Mouse (Mus musculus) left cerebral cortex, postnatal 4 days (tissue): ENCODE measurements around the gene Csdc2. TPM values are rescaled to one million over a fixed set of nuclear protein-coding genes. Genes with fewer than 3 reads are reported as not detected.

Experiments
- DNase-seq: peaks from one replicate; pipeline ENCODE4 v3.0.0-alpha.2; 2022
- intact Hi-C: fragments of 180-260 bp; cut with DNase I; formaldehyde crosslinking; loops from one replicate; pipeline ENCODE4 v1.15.1; 2025
- total RNA-seq, 2 experiments: library from RNA; stranded (reverse); gene quantifications; 2 replicates each; pipeline ENCODE4 v1.2.3; 2021

Csdc2 gene
- total RNA-seq, 2 experiments from 2014 or later, result 191 to 201 TPM

GRCm38 (mm10) chr15:81921255-81921654, 15.3 kb upstream of the Csdc2 start:
- DNase-seq, result peak; percentile 47
- intact Hi-C loops, result no loop called here

GRCm38 (mm10) chr15:81924933-81925332, 11.6 kb upstream of the Csdc2 start:
- intact Hi-C loops, result no loop called here
- no peak for DNase-seq

DNA sequence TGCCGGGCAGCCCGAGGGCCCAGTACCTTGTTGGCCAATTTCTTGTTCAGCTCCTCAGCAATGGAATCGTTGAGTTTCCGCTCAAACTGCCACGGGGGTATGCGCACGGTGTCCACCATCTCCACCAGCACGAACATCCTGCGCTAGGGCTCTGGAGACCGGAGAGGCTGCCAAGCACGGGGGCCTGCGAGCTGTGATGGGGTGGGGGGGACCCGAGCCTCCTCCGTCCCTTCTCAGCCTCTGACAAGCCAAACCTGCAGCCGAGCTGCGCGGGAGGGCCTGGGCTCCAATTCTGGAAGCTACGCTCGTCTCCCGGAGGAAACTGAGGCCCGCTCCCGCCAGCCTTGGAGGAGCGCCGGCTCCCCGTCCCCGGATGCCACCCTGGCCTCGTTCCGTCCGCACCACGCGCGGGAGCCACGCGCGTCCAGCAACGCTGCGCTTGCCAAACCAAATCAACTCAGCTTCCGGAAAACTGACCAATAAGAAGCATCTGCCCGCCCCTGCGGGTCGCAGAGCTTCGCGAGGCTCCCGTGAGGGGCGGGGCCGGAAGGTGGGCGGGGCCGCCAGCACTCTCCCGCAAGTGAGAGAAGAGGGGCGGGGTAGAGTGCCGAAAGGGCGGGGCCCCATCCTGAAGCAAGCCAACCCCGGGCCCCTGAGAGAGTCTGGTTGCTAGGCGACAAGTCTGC, 10.7 kb upstream of the Csdc2 start, which contains the start of gene Polr3h:
Gene Polr3h (minus strand): TSS at position 481 of the 686 bp plus-strand sequence.
- DNase-seq, result peak; percentile 99
- intact Hi-C loops, result no loop called here

GRCm38 (mm10) chr15:81926446-81926822, 10.1 kb upstream of the Csdc2 start:
- intact Hi-C loops, result no loop called here
- no peak for DNase-seq

- intact Hi-C loops, result no loop called here
- peak; percentile 45 for DNase-seq
Observed at GRCm38 (mm10) chr15:81927741-81928140, 8.8 kb upstream of the Csdc2 start.

DNA sequence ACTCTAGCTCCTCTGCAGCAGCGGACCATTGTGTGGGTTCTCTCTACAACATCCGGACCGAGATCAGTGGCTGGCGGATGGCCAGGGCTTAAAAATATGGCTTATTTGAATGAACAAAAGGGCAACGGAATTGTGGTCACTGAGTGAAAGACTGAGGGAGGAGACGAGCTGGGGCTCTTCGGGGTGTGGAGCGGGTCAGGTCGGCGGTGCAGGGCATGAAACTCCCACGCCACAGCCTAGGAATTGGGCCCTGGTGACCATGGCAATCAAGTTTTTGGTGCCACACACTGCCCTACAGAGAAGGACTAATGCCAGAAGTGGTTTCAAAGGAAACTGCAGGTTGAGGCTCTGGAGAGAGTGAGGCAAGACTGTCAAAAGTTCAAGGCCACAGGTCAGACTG, 8.3 kb upstream of the Csdc2 start:
- DNase-seq, result peak; percentile 35
- intact Hi-C loops, result no loop called here

DNA sequence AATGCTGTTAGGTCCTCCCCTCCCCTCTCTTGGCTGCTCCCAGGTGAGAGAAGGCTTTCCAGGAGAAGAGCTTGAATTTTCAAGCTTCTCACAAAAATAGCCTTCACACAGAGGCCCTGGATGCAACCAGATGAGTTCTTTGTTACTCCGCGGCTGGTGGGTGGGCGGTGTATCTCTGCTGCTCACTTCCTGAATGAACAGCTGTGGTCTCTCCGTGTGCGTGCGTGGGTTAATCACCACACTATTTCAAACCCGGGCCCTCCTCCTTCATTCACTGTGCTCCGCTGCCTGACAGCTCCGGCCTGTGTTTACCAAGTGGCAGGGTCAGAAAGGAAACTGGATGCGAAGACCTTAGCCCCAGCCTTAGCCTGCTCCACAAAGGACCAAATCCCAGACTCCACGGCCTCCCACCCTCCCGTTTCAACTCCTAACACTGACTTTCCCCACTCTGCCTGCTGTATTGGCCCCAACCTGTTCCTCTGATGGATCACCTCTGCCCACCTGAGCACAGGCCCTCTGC, 3.5 kb upstream of the Csdc2 start:
- DNase-seq, result no peak
- intact Hi-C loops, result no loop called here

DNA sequence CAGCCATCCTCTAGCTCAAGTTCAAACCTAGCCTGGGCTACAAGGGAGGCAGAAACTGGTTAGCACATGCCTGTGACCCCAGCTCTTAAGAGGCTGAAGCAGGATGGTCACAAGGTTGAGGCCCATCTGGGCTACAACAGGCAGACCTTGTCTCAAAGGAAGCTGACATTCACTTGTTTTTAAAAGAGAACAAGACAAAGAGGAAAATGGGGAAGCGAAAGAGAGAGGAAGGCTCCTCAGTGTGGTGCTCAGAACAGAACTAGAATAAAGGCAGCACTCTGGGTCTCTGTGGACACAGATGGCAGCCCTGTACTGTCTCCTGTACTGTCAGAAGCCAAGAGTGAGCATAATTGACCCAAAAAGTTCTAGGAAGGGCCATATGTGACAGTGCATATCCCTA, 2.6 kb upstream of the Csdc2 start:
- intact Hi-C loops, result no loop called here
- no peak for DNase-seq

DNA sequence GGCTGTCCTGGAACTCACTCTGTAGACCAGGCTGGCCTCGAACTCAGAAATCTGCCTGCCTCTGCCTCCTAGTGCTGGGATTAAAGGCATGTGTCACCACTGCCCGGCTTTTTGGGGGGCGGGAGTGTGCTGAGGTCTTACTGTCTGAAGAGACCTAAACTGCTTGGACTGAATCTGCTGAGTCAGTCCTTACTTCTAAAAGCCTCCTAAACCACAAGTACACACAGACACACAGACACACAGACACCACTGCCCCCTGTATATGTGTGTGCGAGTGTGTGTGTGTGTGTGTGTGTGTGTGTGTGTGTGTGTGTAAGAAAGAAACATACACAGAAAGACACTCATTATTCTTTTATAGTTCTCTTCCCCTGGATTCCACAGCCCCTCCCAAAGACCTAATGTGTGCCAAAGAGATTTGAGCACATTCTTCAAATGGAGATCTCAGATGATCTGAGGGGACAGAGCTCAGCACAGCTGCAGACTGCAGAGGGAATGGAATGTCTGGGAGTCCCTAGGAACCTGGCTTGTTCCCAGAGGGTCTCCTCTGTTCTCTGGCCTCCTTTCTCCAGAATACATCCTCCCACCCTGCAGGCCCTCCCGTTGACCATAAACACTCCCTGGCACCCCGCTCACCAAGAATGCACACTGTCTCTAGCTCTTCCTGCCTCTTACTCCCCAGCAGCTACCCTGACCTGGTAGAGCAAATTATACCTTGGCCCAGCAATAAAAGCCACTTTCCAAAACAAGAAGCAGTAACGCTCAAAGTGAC, 506 bp upstream of the Csdc2 start:
- no peak for DNase-seq

DNA sequence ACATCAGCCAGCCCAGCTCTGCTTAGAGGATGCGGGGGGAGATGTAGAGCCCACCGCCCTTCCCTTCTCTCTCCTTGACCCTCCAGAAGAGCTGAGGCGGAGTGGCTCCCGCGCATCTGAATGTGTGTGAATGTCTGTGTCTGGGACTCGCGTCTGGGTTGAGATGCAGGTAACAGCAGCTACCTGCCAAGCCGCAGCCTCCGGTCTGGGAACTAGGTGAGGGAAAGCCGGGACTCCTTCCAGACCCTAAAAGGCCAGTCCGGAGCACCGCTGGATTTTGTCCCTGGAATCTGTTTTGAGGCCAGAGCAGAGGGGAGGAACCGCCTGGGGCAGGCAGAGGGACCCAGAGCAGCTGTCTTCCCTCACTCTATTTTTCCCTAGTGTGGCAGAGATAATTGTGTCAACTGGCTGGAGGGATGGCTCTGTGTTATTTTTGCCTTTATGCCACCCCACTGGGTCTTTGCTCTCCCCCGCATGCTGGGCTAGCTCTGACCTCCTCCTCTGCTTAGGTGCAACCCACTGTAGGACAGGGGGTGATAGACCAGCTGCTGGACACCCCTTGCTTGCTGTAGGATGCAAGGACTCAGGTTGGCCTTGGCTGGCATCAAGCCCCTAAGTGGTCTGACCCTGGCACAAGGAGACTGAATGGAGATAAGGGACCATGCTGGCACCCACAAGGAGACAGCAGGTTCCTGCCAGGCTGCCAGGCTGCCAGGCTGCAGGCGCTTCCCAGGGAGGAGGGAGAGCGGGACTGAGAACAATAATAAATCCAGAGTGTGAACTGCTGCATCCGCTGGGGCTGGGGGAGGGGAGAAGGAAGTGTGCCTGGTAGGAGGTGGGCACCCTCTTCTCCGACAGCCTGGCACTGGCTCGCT, 776 bp downstream of the Csdc2 start:
- DNase-seq, result peak; percentile 68
- intact Hi-C loops, result no loop called here

More for the DNA sequence above, 506 bp upstream of the Csdc2 start:
- intact Hi-C loops, result no loop called here

- peak; percentile 76 for DNase-seq
- intact Hi-C loops, result no loop called here
Observed at GRCm38 (mm10) chr15:81938246-81938645, 1.7 kb downstream of the Csdc2 start.

- intact Hi-C loops, result no loop called here
Observed at GRCm38 (mm10) chr15:81939157-81939715, 2.7 kb downstream of the Csdc2 start.

DNA sequence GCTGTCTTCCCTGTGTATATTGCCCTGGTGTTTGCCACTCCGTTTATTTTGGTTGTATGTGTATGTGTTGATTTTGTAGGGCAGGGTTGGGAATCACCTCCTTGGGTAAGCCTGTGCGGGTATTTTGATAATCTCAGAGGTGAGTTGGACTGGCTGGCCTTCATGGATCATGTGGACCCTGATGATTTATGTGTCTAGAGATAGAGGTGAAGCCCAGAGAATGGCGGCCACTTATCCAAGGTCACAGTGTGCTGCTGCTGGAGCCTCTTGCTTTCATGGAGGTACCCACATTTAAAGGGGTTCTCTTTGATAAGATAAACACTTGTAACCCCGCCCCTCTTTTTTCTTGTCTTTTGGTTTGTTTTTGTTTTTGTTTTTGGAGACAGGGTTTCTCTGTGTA, 3.2 kb downstream of the Csdc2 start:
- intact Hi-C loops, result no loop called here
- DNase-seq, result no peak

More at GRCm38 (mm10) chr15:81939157-81939715, 2.7 kb downstream of the Csdc2 start:
- no peak for DNase-seq

DNA sequence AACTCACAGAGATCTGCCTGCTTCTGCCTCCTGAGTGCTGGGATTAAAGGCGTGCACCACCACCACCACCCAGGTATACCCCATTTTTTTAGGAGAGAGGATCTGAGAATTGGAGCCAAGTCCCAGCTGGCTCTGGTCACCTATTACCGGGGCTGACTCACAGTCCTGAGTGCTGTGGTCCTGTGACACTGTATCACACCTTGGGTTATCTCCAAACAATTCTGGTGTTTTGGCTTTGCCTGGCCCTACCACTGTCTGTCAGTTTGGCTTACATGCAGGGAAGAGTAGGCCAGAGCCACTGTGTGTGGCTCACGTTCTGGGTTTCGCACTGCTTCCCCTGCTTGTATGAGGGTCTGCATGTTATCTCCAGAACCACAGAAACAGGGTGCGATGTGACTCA, 3.7 kb downstream of the Csdc2 start:
- intact Hi-C loops, result no loop called here
- no peak for DNase-seq

GRCm38 (mm10) chr15:81941010-81941409, 4.5 kb downstream of the Csdc2 start:
- DNase-seq, result no peak

GRCm38 (mm10) chr15:81943176-81943749, 6.7 kb downstream of the Csdc2 start:
- intact Hi-C loops, result no loop called here
- DNase-seq, result no peak

More at GRCm38 (mm10) chr15:81941010-81941409, 4.5 kb downstream of the Csdc2 start:
- intact Hi-C loops, result no loop called here

DNA sequence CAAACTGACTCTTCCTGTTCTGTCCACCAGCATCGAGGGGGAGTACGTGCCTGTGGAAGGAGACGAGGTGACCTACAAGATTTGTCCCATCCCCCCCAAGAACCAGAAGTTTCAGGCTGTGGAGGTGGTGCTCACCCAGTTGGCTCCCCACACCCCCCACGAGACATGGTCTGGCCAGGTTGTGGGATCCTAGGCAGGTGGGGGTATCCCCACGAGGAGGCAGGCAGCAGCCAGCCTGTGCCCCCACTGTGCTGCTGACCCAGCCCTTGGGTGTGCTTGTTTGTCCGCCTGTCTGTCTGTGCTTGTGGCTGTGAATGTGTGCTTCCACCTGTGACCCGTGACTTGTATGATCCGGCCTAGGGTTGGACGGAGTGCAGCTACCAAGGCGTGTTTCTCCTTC, 12.5 kb downstream of the Csdc2 start:
- DNase-seq, result no peak

DNA sequence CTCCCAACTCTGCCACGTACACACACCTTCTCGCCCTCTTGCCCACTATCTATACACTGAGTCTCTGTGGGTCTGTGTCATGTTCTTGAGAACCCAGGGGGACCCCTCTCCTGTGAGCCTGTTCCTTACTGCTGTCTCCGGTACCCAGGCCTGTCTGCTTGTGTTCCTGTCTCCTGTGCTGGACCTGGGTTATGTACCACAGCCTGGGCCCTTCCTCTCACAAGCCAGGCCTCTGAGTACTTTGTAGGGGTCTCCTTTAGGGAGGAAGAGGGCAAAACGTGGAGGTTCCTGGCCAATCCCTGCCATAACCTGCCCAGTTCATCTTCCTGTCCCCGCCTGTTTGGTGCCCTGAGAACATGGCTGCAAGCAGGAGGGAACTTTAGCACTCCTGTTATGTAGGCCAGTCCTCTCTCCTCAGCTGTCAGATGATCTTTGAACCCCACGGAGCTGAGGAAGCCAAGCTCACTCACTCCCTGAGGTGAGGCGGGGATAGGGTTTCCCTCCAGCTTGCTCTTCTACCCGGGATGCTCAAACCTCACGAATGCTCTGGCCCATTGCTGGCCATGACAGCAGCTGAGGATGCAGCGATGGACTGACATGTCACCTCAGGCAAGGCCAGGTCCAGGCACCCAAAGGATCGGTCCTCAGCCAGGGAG, 13.0 kb downstream of the Csdc2 start:
- intact Hi-C loops, result no loop called here
- DNase-seq, result no peak

More for the DNA sequence above, 12.5 kb downstream of the Csdc2 start:
- intact Hi-C loops, result no loop called here

DNA sequence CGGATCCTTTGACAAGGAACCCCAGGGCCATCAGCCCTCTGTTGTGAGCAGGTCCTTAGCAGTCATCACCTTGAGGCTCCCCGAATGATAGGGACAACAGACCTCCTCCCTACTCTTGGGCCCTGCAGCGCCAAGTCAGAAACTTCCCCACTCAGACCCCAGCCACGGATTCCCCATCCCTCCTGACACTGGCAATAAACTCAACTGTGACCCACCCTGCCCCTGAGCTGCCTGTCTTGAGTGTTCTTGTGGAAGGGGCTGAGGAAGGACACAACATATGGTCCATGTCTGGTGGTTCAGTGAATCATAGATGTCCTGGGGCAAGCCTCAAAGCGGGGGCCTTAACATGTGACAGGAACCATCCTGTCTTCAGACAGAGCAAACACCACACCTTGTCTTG, 14.2 kb downstream of the Csdc2 start:
- no peak for DNase-seq
- intact Hi-C loops, result no loop called here

DNA sequence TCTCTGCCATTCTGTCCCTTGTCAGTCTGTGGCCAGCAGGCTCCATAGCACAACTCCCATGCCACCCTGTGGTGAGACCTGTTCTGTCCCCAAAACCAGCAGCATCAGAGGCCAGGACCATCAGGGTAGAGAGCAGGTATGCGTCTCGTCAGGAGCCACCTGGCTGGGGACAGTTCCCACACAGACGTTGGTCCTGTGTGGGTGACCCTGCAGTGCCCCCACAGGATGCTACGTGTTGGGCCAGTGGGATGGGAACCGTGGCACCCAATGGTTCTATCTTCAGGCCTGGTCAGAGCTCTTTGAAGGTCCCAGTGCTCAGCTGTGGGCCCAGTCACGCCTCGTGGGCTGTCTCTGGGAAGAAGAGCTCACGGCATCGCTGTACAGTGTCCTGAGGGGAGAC, 14.6 kb downstream of the Csdc2 start:
- DNase-seq, result no peak
- intact Hi-C loops, result no loop called here
